Mouse (Mus musculus) embryonic fibroblast, embryonic 13.5 days (primary cell): Measurements from ENCODE around the gene Lrrc75a. TPM values are rescaled to one million over a fixed set of nuclear protein-coding genes. Genes with fewer than 3 reads are reported as not detected.

ENCODE experiments used
- H3K27ac ChIP-seq: 2 replicates; pipeline ENCODE4 v1.5.1; 2012; ENCODE audit warnings: low read length, control low read depth, inconsistent platforms; ENCODE audit not compliant: insufficient read depth
- H3K4me1 ChIP-seq: 2 replicates; pipeline ENCODE4 v1.6.1; 2011; ENCODE audit warnings: low read length; ENCODE audit not compliant: control insufficient read depth, insufficient read depth
- H3K4me3 ChIP-seq: 2 replicates; pipeline ENCODE4 v1.5.1; 2011; ENCODE audit warnings: mild to moderate bottlenecking, control low read depth, low read length; ENCODE audit not compliant: insufficient read depth
- CTCF ChIP-seq: IDR thresholded peaks from 2 replicates; pipeline ENCODE4 v1.5.1; 2011; ENCODE audit warnings: mild to moderate bottlenecking, control low read depth, low read length, moderate library complexity, borderline replicate concordance; ENCODE audit not compliant: insufficient read depth
- POLR2A ChIP-seq: IDR thresholded peaks from 2 replicates; pipeline ENCODE4 v1.6.1; 2011; ENCODE audit warnings: low read depth, mild to moderate bottlenecking, control low read depth, low read length, moderate library complexity
- polyA plus RNA-seq: library from polyadenylated mRNA; stranded (reverse); fragments of >200 nt; gene quantifications from 2 replicates; pipeline ENCODE4 v1.2.4, GENCODE M21; 2011; ENCODE audit warnings: low read depth; ENCODE audit not compliant: missing spikeins, insufficient read length

Gene Lrrc75a
- polyA plus RNA-seq, 1 experiment, result 12.6 TPM

DNA sequence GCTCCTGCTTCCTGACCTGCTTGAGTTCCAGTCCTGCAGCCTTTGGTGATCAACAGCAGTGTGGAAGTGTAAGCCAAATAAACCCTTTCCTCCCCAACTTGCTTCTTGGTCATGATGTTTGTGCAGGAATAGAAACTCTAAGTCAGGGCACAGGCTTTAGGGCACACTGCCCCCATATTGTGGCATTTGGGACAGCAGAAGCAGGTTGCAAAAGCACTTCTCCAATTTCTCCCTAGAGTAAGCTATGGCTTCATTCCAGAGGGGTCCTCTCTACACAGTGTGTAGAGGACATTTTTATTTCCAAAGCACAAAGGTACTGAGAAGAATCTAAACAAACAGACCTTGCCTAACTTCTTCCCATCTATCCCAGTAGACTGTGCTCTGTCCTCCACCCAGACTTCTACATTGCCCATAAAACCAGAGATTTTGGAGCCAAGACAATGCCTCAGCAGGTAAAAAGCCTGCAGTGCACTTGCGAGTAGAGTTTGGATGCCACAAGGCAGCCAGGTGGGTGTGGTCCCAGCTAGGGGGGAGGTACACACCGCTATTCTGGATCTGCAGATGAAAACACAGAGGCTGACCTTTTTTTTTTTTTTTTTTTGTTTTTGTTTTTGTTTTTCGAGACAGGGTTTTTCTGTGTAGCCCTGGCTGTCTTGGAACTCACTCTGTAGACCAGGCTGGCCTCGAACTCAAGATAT, 26.6 kb downstream of the Lrrc75a start:
- Histone ChIP-seq H3K4me1 (peaks cover 10% of the 10 kb centered on the region), H3K4me3 (no peak overlapping the region), H3K27ac (no peak overlapping the region)
- no peak for TF ChIP-seq CTCF
- no peak for TF ChIP-seq POLR2A

DNA sequence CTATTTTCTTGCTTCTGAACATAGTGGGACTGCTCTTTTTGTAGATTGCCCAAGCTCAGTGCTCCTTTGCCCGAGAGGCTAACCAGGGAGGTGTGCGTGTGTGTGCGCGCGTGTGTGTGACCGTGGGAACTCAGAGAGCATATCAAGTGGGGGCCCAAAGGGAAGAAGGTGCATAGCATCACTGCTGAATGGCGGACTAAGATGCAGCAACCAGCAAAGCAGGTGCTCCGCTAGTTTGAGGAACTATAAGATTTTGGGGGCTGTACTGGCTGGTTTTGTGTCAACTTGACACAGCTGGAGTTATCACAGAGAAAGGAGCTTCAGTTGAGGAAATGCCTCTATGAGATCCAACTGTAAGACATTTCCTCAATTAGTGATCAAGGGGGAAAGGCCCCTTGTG, 27.2 kb downstream of the Lrrc75a start:
- H3K4me1 ChIP-seq, result peaks cover 10% of the 10 kb centered on the region
- H3K4me3 ChIP-seq, result no peak overlapping the region
- TF ChIP-seq POLR2A, result no peak
- TF ChIP-seq CTCF, result no peak
- H3K27ac ChIP-seq, result no peak overlapping the region

DNA sequence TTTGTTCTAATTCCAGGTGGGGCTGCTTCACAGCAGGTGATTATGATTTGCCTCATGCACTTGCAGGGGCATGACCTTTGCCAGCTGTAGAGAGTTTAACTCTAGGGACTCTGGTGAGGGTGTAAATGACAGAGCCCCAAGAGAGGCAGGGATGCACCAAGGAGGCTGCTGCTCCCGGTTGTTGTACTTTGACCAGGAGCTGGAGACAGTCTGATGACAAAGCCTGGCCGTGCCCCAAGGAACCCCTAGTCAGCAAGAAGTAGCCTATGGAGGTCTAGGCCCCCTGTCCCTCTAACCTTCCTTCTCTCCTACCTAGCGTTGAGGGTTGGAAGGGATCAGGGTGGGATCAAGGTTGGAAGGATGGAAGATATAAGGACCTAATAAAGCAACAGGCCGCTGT, 32.9 kb downstream of the Lrrc75a start:
- no peak overlapping the region for H3K27ac ChIP-seq
- H3K4me1 ChIP-seq, result no peaks in the 10 kb centered on the region
- H3K4me3 ChIP-seq, result no peak overlapping the region
- TF ChIP-seq CTCF (no peak), POLR2A (no peak)

DNA sequence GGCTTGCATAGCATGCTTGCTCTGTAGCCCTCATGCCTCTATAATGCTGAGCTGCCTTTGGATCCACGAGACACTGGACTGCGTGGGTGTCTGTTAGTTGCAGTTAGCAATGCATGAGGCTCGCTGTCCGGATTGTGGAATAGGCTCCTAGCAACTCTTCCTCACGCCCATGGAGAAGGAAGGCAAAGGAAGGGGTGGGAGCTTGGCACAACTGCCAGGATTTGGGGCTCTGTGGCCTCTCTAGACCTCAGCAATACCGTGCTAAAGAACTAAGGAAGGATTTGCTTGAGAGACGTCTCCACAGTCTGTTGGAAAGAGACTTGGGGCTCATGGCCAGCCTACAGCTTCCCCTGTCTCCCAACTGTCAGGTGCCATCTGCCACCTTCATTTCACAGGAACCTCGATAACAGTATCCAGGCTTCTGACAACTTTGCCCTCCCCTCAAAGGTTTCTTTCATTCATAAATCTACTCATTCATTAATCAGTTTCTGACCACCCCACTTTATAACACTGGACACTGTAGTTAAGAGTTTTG, 33.4 kb downstream of the Lrrc75a start:
- no peak overlapping the region for H3K27ac ChIP-seq
- TF ChIP-seq POLR2A, result no peak
- TF ChIP-seq CTCF, result no peak
- H3K4me1 ChIP-seq, result no peaks in the 10 kb centered on the region
- no peak overlapping the region for H3K4me3 ChIP-seq

DNA sequence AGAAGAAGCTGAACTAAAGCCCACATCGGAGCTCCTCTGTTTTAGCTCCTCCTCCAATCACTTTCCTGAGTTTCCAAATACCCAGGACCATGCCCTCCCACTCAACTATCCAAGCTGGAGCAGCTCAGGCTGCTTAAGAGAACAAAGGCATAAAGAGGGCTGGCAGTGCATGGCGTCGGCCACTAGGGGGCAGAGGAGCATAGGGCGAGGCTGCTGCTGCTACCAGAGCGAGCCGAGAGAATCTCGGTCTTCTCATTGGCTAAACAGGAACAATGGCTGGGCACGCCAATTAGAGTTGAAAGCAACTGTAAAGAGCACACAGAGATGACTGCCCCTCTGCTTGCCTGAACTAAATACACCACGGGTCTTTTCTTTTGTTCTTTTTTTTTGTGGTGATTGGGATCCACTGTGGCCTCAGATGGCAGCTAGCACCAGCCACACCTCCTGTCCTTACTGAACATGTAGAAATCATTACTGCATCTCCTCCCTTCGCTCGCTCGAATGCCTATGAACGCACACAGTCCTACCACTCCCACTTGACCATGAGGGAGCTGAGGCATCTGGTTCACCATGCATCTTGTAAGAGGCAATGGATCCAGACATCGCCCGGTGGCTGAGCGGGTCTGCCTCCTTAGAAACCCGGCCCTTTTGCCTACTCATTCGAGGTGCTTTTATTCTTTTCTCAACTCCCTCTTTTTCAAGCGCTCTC, 34.5 kb downstream of the Lrrc75a start:
- no peak overlapping the region for H3K4me3 ChIP-seq
- TF ChIP-seq POLR2A, result 0 out of 2 replicates have a peak, but pooled peaks have one; percentile 37
- peak; percentile 99 for TF ChIP-seq CTCF
- H3K27ac ChIP-seq, result no peak overlapping the region
- H3K4me1 ChIP-seq, result no peaks in the 10 kb centered on the region

DNA sequence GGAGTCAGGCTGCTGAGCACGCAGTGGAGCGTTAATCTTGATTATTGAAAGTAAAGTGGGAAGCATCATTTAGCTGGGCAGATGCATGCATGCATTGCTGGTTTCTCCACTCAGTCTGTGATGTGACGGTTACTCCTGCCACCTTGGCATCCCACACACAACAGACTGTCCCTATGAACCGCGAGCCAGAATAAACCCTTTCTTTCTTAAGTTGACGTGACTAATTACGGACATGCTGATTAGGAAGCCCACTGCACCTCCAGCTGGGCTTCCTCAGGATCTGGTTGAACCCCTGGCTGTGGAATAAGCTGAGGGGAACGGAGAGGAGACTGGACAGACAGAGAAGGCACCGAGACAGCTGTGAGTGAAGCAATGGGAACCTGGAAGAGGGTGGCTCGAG, 35.7 kb downstream of the Lrrc75a start:
- Histone ChIP-seq H3K27ac (no peak overlapping the region), H3K4me3 (no peak overlapping the region), H3K4me1 (no peaks in the 10 kb centered on the region)
- TF ChIP-seq POLR2A (no peak), CTCF (no peak)

DNA sequence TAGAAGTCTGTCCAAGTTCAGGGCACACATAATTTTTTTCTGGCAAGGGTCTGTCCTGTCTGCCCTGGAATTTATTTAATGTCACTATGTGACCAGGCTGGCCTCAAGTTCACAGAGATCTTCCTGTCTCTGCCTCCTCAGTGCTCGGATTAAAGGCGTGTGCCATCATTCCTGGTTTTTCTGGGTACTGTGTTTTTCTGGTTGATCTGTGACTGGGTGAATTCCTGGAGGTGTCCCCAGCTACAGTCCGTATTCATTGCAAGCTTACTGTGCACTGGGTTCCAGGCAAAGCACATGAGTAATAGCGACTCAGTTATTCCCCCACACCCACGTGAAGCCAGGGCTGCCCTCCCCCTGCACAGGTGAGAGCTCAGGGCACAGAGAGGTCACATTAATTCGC, 38.0 kb downstream of the Lrrc75a start:
- TF ChIP-seq CTCF, result no peak
- TF ChIP-seq POLR2A, result no peak
- Histone ChIP-seq H3K27ac (no peak overlapping the region), H3K4me1 (no peaks in the 10 kb centered on the region), H3K4me3 (no peak overlapping the region)

DNA sequence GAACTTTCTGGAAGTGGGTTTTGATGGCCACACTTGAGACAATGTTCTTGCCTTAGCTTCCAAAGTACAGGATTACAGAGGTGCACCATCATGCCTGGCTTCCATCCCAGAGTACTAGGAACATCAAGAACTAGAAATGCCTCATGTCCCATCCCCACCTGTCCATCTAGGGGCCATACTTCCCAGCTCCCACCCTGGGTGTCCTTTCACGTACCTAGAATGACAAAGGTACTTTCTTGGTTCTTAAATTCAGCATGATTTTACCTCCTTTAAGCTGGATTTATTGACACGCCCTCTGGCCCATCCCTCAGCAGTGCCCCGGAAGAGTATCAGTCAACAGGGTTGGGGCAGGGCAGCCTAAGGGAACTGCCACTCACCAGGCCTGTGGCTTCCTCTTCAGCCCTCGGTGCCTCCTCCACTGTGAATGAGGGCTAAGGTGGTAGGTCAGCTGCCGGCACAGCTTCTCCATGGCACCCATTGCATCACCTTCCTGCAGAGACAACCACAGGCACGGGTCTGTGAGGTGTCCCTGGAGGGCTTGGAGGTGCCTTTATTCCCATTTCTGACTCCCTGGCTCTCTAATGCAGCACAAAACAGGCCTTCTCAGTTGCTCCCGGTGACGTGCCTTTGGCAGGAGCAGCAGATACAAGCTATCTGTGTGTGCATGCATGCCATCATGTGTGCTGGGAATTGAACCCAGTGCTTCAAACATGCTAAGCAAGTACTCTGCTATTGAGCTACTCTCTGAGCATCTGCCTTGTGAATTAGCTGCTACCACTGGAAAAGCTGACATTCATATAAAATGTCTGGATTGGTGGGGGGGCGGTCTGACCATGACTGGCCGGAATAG, 39.3 kb downstream of the Lrrc75a start:
- TF ChIP-seq POLR2A (no peak), CTCF (no peak)
- H3K4me3 ChIP-seq, result no peak overlapping the region
- H3K27ac ChIP-seq, result no peak overlapping the region
- 0 out of 2 replicates have a peak, but pooled peaks cover 3% of the 10 kb centered on the region for H3K4me1 ChIP-seq

DNA sequence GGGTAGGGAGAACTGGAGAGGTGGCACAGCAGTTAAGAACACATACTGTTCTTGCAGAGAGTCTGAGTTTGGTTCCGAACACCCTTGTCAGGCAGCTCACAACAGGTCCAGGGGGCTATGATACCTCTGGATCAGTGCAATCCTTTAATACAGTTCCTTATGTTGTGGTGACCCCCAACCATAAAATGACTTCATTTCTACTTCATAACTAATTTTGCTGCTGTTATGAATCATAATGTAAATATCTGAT, 40.4 kb downstream of the Lrrc75a start:
- no peak overlapping the region for H3K4me3 ChIP-seq
- TF ChIP-seq POLR2A (peak; percentile 26; the same call in 1 of the 2 replicates), CTCF (no peak)
- H3K4me1 ChIP-seq, result 0 out of 2 replicates have a peak, but pooled peaks cover 3% of the 10 kb centered on the region
- no peak overlapping the region for H3K27ac ChIP-seq
